ENCODE assay signal across 8 mouse cellular contexts in the genomic region with DNA sequence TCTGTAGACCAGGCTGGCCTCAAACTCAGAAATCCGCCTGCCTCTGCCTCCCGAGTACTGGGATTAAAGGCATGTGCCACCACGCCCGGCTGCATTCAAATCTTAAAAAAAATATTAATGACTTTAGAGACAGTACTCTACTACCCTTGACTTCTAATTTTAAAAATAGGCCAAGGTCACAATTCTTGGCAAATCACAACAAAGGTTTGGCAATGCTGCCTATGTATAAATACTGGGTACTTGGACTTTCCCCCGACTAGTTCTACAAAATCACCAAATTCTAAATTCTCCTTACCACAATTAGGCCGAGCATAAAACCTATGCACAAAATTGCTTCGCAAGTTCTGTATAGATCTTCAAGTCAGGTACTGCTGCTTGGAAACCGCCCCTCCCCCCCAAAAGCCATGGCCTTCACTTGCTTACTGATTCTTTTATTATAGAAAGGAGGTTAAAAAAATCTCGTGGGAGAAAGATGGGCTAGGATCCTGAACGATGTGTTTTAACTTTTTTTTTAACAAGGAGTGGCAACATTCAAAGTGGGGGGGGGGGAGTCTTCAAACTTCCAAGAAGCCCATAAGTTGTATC. TPM values are rescaled to one million over a fixed set of nuclear protein-coding genes. Genes with fewer than 3 reads are reported as not detected.
DNase-seq lines count a peak whose midpoint lies in the region; ATAC-seq and TF ChIP-seq lines count a peak whose summit lies in the region.

No protein-coding gene starts in this region.

- peak overlapping the region; percentile 80 for H3K4me2 ChIP-seq in limb, embryonic 15.5 days

- TF ChIP-seq POLR2A in thymus, adult 2 months (IDR thresholded peaks at IDR 0.05; ENCODE audit: control insufficient read depth, extremely low read depth, insufficient read depth, low read length, poor library complexity) = no peak

- 82% methylated on average over 10 of the region's 10 CpGs for WGBS in hindbrain, embryonic 10.5 days
- 80% methylated on average over 10 of the region's 10 CpGs for WGBS in limb, embryonic 15.5 days
- WGBS in thymus, adult 2 months = 86% methylated on average over 10 of the region's 10 CpGs

- no peaks in the 10 kb centered on the region for H3K36me3 ChIP-seq in hindbrain, embryonic 10.5 days
- no peaks in the 10 kb centered on the region for H3K36me3 ChIP-seq in limb, embryonic 15.5 days
- H3K36me3 ChIP-seq in thymus, adult 2 months (ENCODE audit: control insufficient read depth, insufficient read depth, low read length) = no peaks in the 10 kb centered on the region

- no peak for ATAC-seq in limb, embryonic 15.5 days (ENCODE audit: insufficient number of reproducible peaks, low FRiP score, low TSS enrichment, low read depth)

- no peak for TF ChIP-seq CTCF in thymus, adult 2 months (IDR thresholded peaks at IDR 0.05; ENCODE audit: borderline replicate concordance, control insufficient read depth, extremely low read depth, insufficient read depth, low read length, poor library complexity)

- 0 out of 2 replicates have a peak overlapping the region, but pooled peaks have one; percentile 94 for H3K27ac ChIP-seq in hindbrain, embryonic 10.5 days
- no peak overlapping the region for H3K27ac ChIP-seq in limb, embryonic 15.5 days
- no peak overlapping the region for H3K27ac ChIP-seq in thymus, adult 2 months (ENCODE audit: control insufficient read depth, insufficient read depth, low read length)

- peaks cover 16% of the 10 kb centered on the region; the same call in 1 of the 2 replicates for H3K4me1 ChIP-seq in hindbrain, embryonic 10.5 days (replicated peaks)
- peaks cover 4% of the 10 kb centered on the region for H3K4me1 ChIP-seq in limb, embryonic 15.5 days
- H3K4me1 ChIP-seq in thymus, adult 2 months (replicated peaks; ENCODE audit: control insufficient read depth, insufficient read depth, low read length) = peaks cover 2% of the 10 kb centered on the region

- H3K9me3 ChIP-seq in hindbrain, embryonic 10.5 days = no peaks in the 10 kb centered on the region
- no peaks in the 10 kb centered on the region for H3K9me3 ChIP-seq in limb, embryonic 15.5 days

- H3K4me3 ChIP-seq in hindbrain, embryonic 10.5 days = peak overlapping the region; percentile 78
- peak overlapping the region; percentile 91 for H3K4me3 ChIP-seq in limb, embryonic 15.5 days
- H3K4me3 ChIP-seq in thymus, adult 2 months (ENCODE audit: control insufficient read depth, insufficient read depth, low read length) = no peak overlapping the region

- H3K27me3 ChIP-seq in hindbrain, embryonic 10.5 days (ENCODE audit: insufficient read depth, poor library complexity, severe bottlenecking) = peaks cover 24% of the 10 kb centered on the region
- H3K27me3 ChIP-seq in limb, embryonic 15.5 days = 0 out of 2 replicates have a peak, but pooled peaks cover 7% of the 10 kb centered on the region
- H3K27me3 ChIP-seq in thymus, adult 2 months (ENCODE audit: control insufficient read depth, insufficient read depth, low read length) = no peaks in the 10 kb centered on the region; the same call in 1 of the 2 replicates

- no peak overlapping the region for H3K9ac ChIP-seq in limb, embryonic 15.5 days

- peak; percentile 21 to 23 for DNase-seq in cerebellum, postnatal 10 days
- no peak for DNase-seq in cerebellum, postnatal 36 days
- peak; percentile 30 for DNase-seq in adrenal gland, postnatal 25 days
- DNase-seq in hindbrain, embryonic 10.5 days (ENCODE audit: low spot score) = no peak
- DNase-seq in retina, postnatal 1 day = no peak
- DNase-seq in yolk sac, embryonic 10.5 days (ENCODE audit: low spot score) = no peak
- DNase-seq in thymus, adult 2 months = no peak

RNA-seq across cellular contexts. Expression of a gene that starts 1.3 kb away (rescaled TPM):
- total RNA-seq in adrenal gland, postnatal 25 days (2021) = 473 and 491 TPM in 2 replicates
- 122 and 135 TPM in 2 replicates for polyA plus RNA-seq in hindbrain, embryonic 10.5 days (2016; fragmentation: Nextera tagmentation; extraction: Ambion mirVana)
- polyA plus RNA-seq in limb, embryonic 15.5 days (2015; fragmentation: Nextera tagmentation; extraction: Ambion mirVana) = 188 and 191 TPM in 2 replicates
- 41.9 and 45.3 TPM in 2 replicates for polyA plus RNA-seq in thymus, adult 2 months (2012; rRNA removed)

RNA-seq across cellular contexts. Expression of a gene that starts 27.7 kb away (rescaled TPM):
- not detected in 2 replicates for total RNA-seq in adrenal gland, postnatal 25 days (2021)
- polyA plus RNA-seq in hindbrain, embryonic 10.5 days (2016; fragmentation: Nextera tagmentation; extraction: Ambion mirVana) = 15.7 and 19.1 TPM in 2 replicates
- polyA plus RNA-seq in limb, embryonic 15.5 days (2015; fragmentation: Nextera tagmentation; extraction: Ambion mirVana) = 0.19 and 0.45 TPM in 2 replicates
- 3.8 and 4.5 TPM in 2 replicates for polyA plus RNA-seq in thymus, adult 2 months (2012; rRNA removed)

Comparison
In these comparisons a context has a peak if more than half of its experiments do, and no peak if none do; other contexts are left out.
1. DNase-seq: peak in cerebellum, postnatal 10 days (2 of 2) and adrenal gland, postnatal 25 days (single experiment); none in cerebellum, postnatal 36 days (0 of 2), hindbrain, embryonic 10.5 days (single experiment), retina, postnatal 1 day (single experiment), yolk sac, embryonic 10.5 days (single experiment) and thymus, adult 2 months (single experiment).